Mouse (Mus musculus): ENCODE results near the gene Mark1. TPM values are rescaled to one million over a fixed set of nuclear protein-coding genes. Genes with fewer than 3 reads are reported as not detected.

Gene Mark1
- polyA plus RNA-seq, 1 experiment from 2014 or later: 13.2 TPM

DNA sequence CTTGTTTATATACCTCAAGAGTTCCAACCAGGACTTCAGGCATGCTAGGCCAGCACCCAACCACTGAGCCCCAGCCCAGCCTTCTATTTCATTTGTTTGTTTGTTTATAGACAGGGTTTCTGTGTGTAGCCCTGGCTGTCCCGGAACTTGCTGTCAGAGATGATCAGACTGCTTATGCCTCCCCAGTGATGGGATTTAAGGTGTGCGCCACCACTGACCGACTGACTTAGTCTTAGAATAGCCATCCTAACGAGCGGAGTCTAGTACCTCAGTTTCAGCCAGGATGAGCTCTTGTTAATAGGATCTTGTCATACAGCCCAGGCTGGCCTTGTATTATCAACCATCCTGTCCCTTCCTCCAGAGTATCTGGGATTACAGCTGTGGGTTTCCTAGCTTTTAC lies 118.2 kb downstream of the Mark1 start:
- Histone ChIP-seq H3K27ac (replicated peaks) (no peak overlapping the region), H3K9me3 (no peaks in the 10 kb centered on the region), H3K4me1 (replicated peaks) (peaks cover 14% of the 10 kb centered on the region), H3K4me3 (peak overlapping the region; percentile 43; the same call in 1 of the 2 replicates), H3K27me3 (peaks cover 43% of the 10 kb centered on the region), H3K36me3 (no peaks in the 10 kb centered on the region), H3K4me2 (peak overlapping the region; percentile 5), H3K9ac (no peak overlapping the region)
- ATAC-seq (ENCODE audit: low read depth): no peak
- 85% methylated on average over 5 of the region's 5 CpGs for WGBS

DNA sequence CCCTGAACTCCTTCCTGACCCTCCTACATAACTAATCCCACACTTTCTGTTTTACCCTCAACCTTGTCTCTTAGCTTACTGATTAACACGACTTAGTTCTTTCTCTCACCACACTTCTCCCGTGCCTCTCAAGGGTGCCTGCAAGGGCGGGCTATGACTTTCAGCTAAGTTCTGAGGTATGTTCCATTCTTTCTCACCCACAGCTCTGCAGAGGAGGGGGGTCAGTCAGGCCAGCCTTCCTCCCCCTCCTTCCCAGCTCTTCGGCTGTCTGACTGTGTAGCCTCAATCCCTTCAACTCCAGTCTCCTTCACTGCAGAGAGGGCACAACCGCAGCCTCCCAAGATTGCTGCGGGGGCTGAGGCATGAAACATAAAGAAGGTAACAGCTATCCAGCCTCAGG lies 120.5 kb downstream of the Mark1 start:
- peaks cover 32% of the 10 kb centered on the region for H3K27me3 ChIP-seq
- H3K4me2 ChIP-seq: no peak overlapping the region
- no peak overlapping the region for H3K9ac ChIP-seq
- H3K36me3 ChIP-seq: no peaks in the 10 kb centered on the region
- no peaks in the 10 kb centered on the region for H3K9me3 ChIP-seq
- no peak for ATAC-seq (ENCODE audit: low read depth)
- no peak overlapping the region for H3K4me3 ChIP-seq
- 69% methylated on average over 6 of the region's 6 CpGs for WGBS
- no peak overlapping the region for H3K27ac ChIP-seq (replicated peaks)
- peaks cover 14% of the 10 kb centered on the region for H3K4me1 ChIP-seq (replicated peaks)

DNA sequence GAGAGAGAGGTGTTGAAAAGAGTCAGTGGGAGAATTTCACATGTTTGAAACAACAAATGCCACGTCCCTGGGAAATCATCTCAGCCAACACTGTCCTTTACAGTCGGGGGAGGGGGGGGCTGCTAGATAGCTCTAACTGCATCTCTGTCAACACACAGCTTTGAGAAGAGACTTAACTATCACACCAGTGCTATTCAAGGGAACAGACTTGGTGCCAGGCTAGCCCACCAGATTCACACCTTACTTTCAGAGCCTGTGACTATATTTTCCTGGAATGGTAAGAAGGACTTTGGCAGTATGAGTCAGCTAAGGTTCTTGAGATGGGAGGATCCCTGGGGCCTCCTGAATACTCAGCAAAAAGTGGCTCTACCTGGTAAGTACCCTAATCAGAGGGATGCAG lies 122.1 kb downstream of the Mark1 start:
- no peak overlapping the region for H3K27ac ChIP-seq (replicated peaks)
- H3K27me3 ChIP-seq: peaks cover 17% of the 10 kb centered on the region
- H3K36me3 ChIP-seq: no peaks in the 10 kb centered on the region
- 76% methylated on average over 2 of the region's 2 CpGs for WGBS
- no peaks in the 10 kb centered on the region for H3K9me3 ChIP-seq
- H3K4me1 ChIP-seq (replicated peaks): peaks cover 6% of the 10 kb centered on the region; the same call in 1 of the 2 replicates
- no peak overlapping the region for H3K9ac ChIP-seq
- no peak overlapping the region for H3K4me3 ChIP-seq
- ATAC-seq (ENCODE audit: low read depth): no peak
- no peak overlapping the region for H3K4me2 ChIP-seq

DNA sequence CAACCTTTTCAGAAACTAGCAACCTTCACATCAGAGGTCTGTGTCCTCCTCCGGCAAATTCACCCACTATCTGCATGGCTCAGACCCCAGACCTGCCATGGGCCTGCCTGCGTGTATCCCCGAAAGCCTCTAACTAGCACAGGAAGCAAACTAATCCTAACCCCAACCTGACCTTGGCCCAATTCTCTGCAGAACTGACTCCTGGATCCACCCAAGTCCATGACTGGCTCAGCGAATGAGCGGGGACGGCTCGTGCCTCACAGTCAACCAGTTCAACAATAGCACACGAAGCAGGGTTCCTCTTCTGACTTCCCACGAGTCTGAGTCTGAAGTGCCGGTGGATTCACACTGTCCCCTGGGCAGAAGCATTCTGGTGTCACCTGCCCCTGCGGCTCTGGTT lies 125.5 kb downstream of the Mark1 start:
- Histone ChIP-seq H3K9me3 (no peaks in the 10 kb centered on the region), H3K27ac (replicated peaks) (no peak overlapping the region), H3K27me3 (no peaks in the 10 kb centered on the region), H3K4me2 (no peak overlapping the region), H3K9ac (no peak overlapping the region), H3K36me3 (no peaks in the 10 kb centered on the region), H3K4me1 (replicated peaks) (peaks cover 9% of the 10 kb centered on the region; the same call in 1 of the 2 replicates), H3K4me3 (no peak overlapping the region)
- ATAC-seq (ENCODE audit: low read depth): no peak
- WGBS: 76% methylated on average over 11 of the region's 11 CpGs

DNA sequence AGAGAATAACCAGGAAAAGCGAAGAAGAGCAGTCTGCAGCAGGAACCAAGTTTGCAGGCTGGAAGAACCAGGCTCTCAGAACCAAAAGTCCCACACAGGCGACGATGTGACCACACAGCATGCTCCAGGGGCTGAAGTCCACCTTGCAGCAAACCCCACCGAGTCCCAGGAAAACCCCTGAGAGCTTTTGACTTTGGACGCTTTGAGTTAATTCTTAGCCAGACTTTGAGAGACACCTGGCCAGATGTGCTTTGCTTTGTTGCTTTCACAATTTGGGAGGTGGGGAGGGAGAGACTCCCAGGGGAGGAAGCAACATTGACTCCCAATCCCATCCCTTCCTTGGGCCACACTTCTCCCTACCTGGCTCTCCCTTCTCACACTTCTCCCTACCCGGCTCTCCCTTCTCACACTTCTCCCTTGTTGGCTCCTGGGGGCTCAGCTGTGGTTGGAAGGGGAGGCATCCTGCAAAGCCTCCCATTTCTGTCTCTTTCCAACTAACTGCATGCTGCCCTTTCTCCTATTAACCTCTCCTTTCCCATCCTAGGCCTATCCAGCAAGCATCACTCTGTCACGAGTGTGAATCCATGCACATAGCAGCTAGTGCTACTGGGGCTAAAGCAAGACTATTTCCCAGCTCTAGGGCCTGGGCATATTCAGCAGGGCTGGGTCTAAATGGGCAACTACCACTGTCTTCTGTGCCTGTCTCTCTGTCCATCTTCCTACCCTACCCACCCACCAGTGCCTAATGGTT lies 127.1 kb downstream of the Mark1 start:
- Histone ChIP-seq H3K4me1 (replicated peaks) (0 out of 2 replicates have a peak, but pooled peaks cover 8% of the 10 kb centered on the region), H3K27me3 (no peaks in the 10 kb centered on the region), H3K36me3 (no peaks in the 10 kb centered on the region), H3K4me3 (no peak overlapping the region), H3K27ac (replicated peaks) (no peak overlapping the region), H3K4me2 (no peak overlapping the region), H3K9ac (no peak overlapping the region), H3K9me3 (no peaks in the 10 kb centered on the region)
- ATAC-seq (ENCODE audit: low read depth): no peak
- WGBS: 83% methylated on average over 7 of the region's 7 CpGs

DNA sequence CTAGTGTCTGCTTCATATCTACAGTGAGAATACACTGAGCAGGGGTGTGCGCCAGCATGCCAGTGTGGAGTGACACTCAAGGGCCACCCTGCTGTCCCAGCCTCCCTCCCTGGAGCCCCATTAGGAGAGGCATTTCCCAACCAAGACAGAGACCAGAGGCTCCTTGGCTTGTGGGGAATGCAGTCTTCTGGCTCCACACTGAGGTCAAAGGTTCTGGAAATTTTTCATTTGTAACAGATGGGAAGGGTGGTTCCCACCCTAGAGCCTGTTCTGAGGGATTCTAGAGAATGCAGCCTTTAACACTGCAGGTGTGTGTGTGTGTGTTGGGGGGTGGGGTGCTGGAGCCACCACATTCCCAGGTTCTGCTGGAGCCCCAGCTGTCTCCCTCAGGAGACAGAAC lies 127.9 kb downstream of the Mark1 start:
- WGBS: 94% methylated on average over 1 of the region's 1 CpGs

DNA sequence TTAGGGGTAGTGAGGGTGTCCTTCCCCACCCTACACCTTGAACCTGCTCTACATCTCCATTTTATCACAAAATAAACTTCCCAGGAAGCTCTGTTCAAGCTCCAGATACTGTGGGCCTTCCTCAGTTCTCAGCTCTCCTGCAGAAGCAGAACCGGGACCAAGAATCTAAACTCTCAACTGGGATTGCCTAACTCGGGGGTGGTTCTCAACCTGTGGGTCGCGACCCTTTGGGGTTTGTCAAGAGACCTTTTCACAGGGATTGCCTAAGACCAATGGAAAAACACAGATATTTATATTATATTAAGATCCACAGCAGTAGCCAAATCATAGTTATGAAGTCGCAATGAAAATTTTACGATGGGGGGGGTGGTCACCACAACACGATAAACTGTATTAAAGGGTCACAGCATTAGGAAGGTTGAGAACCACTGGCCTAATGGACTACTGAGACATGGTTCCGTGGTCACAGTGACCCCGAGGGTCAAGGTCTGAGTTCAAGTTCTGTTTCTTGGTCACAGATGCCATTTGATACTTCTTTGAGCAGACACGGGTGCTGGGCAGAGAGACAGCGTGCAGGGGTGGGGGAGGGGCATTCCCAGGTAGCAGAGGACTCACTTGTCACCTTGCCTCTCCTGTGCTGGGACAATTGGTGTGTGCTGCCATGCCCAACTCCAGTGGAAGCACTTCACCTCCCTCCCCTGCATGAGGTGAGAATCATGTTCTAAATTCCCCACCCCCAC lies 128.6 kb downstream of the Mark1 start:
- Histone ChIP-seq H3K27ac (replicated peaks) (no peak overlapping the region), H3K9me3 (no peaks in the 10 kb centered on the region), H3K4me2 (no peak overlapping the region), H3K9ac (no peak overlapping the region), H3K36me3 (no peaks in the 10 kb centered on the region), H3K27me3 (no peaks in the 10 kb centered on the region), H3K4me3 (no peak overlapping the region), H3K4me1 (replicated peaks) (0 out of 2 replicates have a peak, but pooled peaks cover 8% of the 10 kb centered on the region)
- ATAC-seq (ENCODE audit: low read depth): no peak
- 83% methylated on average over 11 of the region's 11 CpGs for WGBS

More for the DNA sequence above, 127.9 kb downstream of the Mark1 start:
- Histone ChIP-seq H3K27ac (replicated peaks) (no peak overlapping the region), H3K9me3 (no peaks in the 10 kb centered on the region), H3K4me1 (replicated peaks) (0 out of 2 replicates have a peak, but pooled peaks cover 8% of the 10 kb centered on the region), H3K4me2 (no peak overlapping the region), H3K4me3 (no peak overlapping the region), H3K27me3 (no peaks in the 10 kb centered on the region), H3K9ac (no peak overlapping the region), H3K36me3 (no peaks in the 10 kb centered on the region)
- no peak for ATAC-seq (ENCODE audit: low read depth)

DNA sequence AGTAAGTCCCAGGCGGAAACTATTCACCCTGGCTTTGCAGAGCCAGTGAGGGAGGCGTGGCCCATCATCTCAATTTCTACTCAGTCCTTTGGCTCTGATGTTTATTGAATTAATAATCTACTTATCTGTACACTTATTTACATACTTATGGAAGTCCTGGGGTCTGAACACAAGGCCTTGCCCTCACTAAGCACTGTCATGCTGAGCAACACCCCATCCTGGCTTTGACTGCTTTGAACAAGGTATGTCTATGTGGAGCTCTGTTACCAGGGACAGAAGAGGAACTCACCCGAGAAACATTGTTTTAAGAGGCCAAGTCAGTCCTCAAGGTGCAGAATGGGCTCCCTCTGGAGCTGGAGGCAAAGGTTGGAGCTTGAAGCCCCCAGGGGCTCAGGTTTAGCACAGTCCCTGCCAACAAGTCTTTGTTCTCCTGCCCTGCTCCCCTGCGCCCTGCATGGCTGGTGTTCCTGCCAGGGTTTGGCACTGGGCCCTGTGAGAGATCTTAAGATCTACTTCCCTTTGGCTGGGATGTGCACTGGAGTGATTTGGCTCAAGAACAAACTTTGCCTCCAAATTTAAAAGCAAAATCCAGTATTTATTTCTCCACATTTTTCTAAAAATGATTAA lies 129.3 kb downstream of the Mark1 start:
- no peaks in the 10 kb centered on the region for H3K36me3 ChIP-seq
- H3K27me3 ChIP-seq: no peaks in the 10 kb centered on the region; the same call in 1 of the 2 replicates
- 0 out of 2 replicates have a peak, but pooled peaks cover 8% of the 10 kb centered on the region for H3K4me1 ChIP-seq (replicated peaks)
- no peak overlapping the region for H3K27ac ChIP-seq (replicated peaks)
- H3K4me2 ChIP-seq: no peak overlapping the region
- no peak overlapping the region for H3K4me3 ChIP-seq
- no peak overlapping the region for H3K9ac ChIP-seq
- no peaks in the 10 kb centered on the region for H3K9me3 ChIP-seq
- no peak for ATAC-seq (ENCODE audit: low read depth)
- 69% methylated on average over 4 of the region's 4 CpGs for WGBS

DNA sequence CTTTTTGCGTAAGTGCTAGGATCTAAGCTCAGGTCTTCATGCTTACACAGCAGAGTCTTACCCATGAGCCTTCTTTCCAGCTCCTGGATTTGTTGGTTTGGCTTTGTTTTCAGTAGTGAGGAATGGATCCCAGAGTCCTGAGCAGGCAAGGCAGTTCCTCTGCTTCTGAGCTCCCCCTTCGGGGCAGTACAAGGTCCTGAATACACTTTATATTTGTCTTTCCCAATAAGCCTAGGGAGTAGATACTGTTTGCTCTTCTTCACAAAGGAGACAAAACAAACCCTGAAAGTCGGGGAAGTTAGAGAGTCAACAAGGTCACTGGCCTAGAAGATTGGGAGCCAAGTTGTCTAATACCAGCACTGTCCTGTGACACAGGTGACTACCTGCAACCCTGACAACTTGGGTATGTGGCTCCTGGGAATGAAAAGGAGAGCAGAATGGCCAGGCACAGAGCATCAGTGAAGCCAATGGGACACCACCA lies 131.7 kb downstream of the Mark1 start:
- no peak overlapping the region for H3K9ac ChIP-seq
- no peak for ATAC-seq (ENCODE audit: low read depth)
- peaks cover 4% of the 10 kb centered on the region; the same call in 1 of the 2 replicates for H3K27me3 ChIP-seq
- no peak overlapping the region for H3K4me2 ChIP-seq
- 92% methylated on average over 3 of the region's 3 CpGs for whole genome bisulfite sequencing
- H3K27ac ChIP-seq (replicated peaks): no peak overlapping the region
- H3K4me3 ChIP-seq: no peak overlapping the region
- H3K36me3 ChIP-seq: no peaks in the 10 kb centered on the region
- 0 out of 2 replicates have a peak, but pooled peaks cover 8% of the 10 kb centered on the region for H3K4me1 ChIP-seq (replicated peaks)
- no peaks in the 10 kb centered on the region for H3K9me3 ChIP-seq

DNA sequence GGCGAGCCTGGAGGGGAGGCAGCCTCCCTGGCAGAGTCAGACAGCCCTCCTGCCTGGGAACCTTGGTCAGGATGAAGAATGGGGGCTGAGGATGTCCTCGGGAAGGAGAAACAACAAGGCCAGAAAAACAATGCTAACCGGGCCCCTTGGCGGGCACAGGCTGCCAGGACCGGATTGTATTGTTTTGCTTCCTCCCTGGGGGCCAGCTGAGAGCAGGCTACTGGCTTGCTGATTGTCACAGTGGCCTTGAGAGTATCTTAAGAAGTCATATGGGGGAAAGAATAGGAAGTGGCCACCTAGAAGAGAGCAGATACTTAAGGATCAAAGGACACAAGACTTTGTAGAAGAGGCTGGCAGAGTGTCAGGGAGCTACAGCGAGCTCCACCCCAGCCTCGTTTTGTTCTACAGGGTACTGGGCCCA lies 135.0 kb downstream of the Mark1 start:
- H3K4me2 ChIP-seq: no peak overlapping the region
- H3K27me3 ChIP-seq: peaks cover 15% of the 10 kb centered on the region
- no peak overlapping the region for H3K4me3 ChIP-seq
- H3K9ac ChIP-seq: no peak overlapping the region
- no peak for ATAC-seq (ENCODE audit: low read depth)
- no peaks in the 10 kb centered on the region for H3K4me1 ChIP-seq (replicated peaks)
- no peaks in the 10 kb centered on the region for H3K9me3 ChIP-seq
- H3K36me3 ChIP-seq: no peaks in the 10 kb centered on the region
- WGBS: 27% methylated on average over 7 of the region's 7 CpGs
- H3K27ac ChIP-seq (replicated peaks): peak overlapping the region; percentile 42; the same call in 1 of the 2 replicates

DNA sequence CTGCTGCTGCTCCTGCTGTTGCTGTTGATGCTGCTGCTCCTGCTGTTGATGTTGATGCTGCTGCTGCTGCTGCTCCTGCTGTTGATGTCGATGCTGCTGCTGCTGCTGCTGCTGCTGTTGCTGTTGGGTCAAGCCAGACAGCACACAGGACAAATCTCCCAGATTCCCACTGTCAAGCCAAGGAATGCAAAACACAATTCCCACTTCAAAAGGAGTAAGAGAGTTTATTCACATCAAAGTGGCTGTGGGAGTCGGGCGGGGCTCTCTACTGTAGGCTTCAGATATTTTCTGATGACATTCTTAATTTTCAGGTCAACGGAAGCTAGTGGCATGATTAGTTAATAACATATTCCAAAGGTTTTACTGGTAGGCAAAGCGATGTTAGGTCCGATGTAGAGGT lies 136.7 kb downstream of the Mark1 start:
- ATAC-seq (ENCODE audit: low read depth): no peak
- Histone ChIP-seq H3K36me3 (no peaks in the 10 kb centered on the region), H3K4me1 (replicated peaks) (no peaks in the 10 kb centered on the region), H3K9me3 (no peaks in the 10 kb centered on the region), H3K4me3 (no peak overlapping the region), H3K27me3 (peaks cover 21% of the 10 kb centered on the region), H3K4me2 (no peak overlapping the region), H3K27ac (replicated peaks) (no peak overlapping the region), H3K9ac (no peak overlapping the region)
- 90% methylated on average over 6 of the region's 6 CpGs for WGBS

DNA sequence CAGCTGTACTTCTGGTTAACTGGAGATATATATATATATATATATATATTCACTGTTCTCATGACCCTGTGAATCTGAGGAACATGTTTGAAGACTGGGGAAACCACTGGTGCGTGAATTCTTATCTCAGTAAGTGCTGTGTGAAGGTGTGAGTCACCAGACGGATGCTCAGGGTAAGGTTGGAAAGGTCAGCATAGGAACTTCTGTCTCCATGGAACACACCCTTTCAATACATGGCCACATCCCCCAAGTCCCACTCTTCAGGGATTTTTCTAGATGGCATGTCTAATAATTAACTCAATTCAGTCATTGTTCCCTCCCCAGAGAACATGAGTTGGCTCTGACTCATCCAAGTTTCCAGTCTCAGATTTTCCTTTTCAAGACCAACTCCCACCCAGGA lies 137.8 kb downstream of the Mark1 start:
- Histone ChIP-seq H3K9ac (no peak overlapping the region), H3K4me2 (no peak overlapping the region), H3K27me3 (peaks cover 21% of the 10 kb centered on the region), H3K36me3 (no peaks in the 10 kb centered on the region), H3K4me1 (replicated peaks) (no peaks in the 10 kb centered on the region), H3K4me3 (no peak overlapping the region), H3K9me3 (no peaks in the 10 kb centered on the region), H3K27ac (replicated peaks) (no peak overlapping the region)
- ATAC-seq (ENCODE audit: low read depth): no peak
- 74% methylated on average over 2 of the region's 2 CpGs for WGBS

Measured in neural tube, embryonic 13.5 days (tissue).